Mouse (Mus musculus) embryonic facial prominence, embryonic 10.5 days (tissue): ENCODE data around the gene Atxn1. TPM values are rescaled to one million over a fixed set of nuclear protein-coding genes. Genes with fewer than 3 reads are reported as not detected.

Experiments used
- DNase-seq: peaks from one replicate; pipeline ENCODE4 v3.0.0-alpha.2; 2017; ENCODE audit warnings: low spot score
- H3K27ac ChIP-seq: fragments of 300-500 bp; sonication (generic); replicated peaks from 2 replicates; pipeline ENCODE4 v1.5.1; 2016; ENCODE audit warnings: mild to moderate bottlenecking
- H3K27me3 ChIP-seq: fragments of 300-500 bp; sonication (generic); replicated peaks from 2 replicates; pipeline ENCODE4 v1.6.1; 2016; ENCODE audit warnings: low read depth, mild to moderate bottlenecking; ENCODE audit not compliant: poor library complexity, severe bottlenecking
- H3K36me3 ChIP-seq: fragments of 300-500 bp; sonication (generic); replicated peaks from 2 replicates; pipeline ENCODE4 v1.6.1; 2016; ENCODE audit warnings: mild to moderate bottlenecking, moderate library complexity
- H3K4me1 ChIP-seq: fragments of 300-500 bp; sonication (generic); 2 replicates; pipeline ENCODE4 v1.6.1; 2016
- H3K4me3 ChIP-seq: fragments of 300-500 bp; sonication (generic); 2 replicates; pipeline ENCODE4 v1.5.1; 2016; ENCODE audit warnings: mild to moderate bottlenecking, moderate library complexity
- H3K9me3 ChIP-seq: fragments of 300-500 bp; sonication (generic); 2 replicates; pipeline ENCODE4 v1.6.1; 2016; ENCODE audit warnings: mild to moderate bottlenecking
- WGBS: fragments of 180-500 bp; shearing (Covaris S2); methylation state at CpG from one replicate; pipeline ENCODE4 v1.1.7; 2016; 5-methylcytosine and 5-hydroxymethylcytosine counted together
- polyA plus RNA-seq: library from polyadenylated mRNA; unstranded; fragments of >200 nt; fragmentation: Nextera tagmentation; extraction: Ambion mirVana; gene quantifications from 2 replicates; pipeline ENCODE4 v1.2.1, GENCODE M21; 2016

Atxn1 gene
- polyA plus RNA-seq, 1 experiment from 2014 or later: 1.1 TPM

DNA sequence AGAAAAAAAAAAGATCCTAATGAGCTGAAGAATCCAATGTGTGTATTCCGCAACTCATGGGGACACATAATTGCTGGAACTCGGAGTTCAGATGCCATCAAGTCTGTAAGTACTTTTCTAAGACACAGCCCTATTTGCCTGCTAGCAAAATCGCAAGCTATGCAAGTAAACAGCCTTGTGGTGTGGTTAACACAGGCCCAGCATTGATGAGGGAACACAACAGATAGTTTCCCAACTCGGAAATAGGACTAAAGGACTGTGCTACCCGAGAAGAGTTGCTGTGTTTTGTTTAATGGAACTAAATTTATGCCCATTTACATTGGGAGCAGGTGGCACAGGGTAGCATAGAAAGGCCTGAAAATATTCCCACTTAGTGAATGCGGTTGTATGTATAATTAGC, 214.2 kb downstream of the Atxn1 start:
- H3K27ac ChIP-seq: no peak overlapping the region
- DNase-seq: no peak
- WGBS: 78% methylated on average over 6 of the region's 6 CpGs

DNA sequence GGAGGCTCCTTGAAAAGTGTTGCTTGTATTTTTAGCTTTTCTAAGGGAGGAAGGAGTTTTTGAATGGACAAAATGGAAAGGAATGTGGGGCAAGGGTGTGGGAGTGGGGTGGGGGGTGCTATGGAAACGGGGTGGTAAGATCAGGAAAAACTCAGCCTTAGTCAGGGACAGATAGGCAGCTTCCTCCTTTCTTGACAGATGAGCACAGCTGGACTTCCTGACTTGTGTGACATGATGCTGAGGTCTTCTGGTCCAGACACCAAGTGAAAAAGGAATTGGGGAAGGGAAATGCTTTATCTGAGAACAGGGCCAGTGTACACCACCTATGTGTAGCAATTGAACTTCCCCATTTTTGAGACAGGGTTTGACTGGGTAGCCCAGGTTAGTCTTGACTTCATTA, 214.9 kb downstream of the Atxn1 start:
- H3K9me3 ChIP-seq: no peaks in the 10 kb centered on the region
- no peaks in the 10 kb centered on the region for H3K36me3 ChIP-seq
- 76% methylated on average over 1 of the region's 1 CpGs for WGBS
- H3K4me1 ChIP-seq: peaks cover 31% of the 10 kb centered on the region
- no peaks in the 10 kb centered on the region for H3K27me3 ChIP-seq
- H3K4me3 ChIP-seq: no peak overlapping the region
- H3K27ac ChIP-seq: peak overlapping the region; percentile 48
- DNase-seq: no peak

More for the DNA sequence above, 214.2 kb downstream of the Atxn1 start:
- no peaks in the 10 kb centered on the region for H3K27me3 ChIP-seq
- no peaks in the 10 kb centered on the region for H3K9me3 ChIP-seq
- no peak overlapping the region for H3K4me3 ChIP-seq
- H3K36me3 ChIP-seq: no peaks in the 10 kb centered on the region
- H3K4me1 ChIP-seq: peaks cover 31% of the 10 kb centered on the region

DNA sequence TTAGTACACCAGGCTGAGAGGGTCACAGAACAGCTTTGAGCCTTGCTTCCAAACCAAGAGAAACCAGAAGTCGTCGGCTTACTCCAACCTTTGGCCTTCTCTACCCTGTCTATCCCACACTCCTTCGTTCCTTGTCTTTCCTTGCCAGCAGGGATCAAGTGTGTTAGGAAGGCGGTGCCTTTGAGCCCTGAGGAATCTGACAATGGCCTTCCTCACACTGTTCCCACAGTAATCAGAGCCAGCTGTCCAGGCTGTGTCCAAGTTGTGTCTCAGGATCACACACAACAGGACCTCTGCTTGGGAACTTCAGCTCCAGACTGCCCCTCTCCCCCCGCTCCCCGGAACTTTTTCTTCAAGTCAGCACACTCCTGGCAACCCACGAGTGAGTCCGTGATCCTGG, 215.6 kb downstream of the Atxn1 start:
- no peaks in the 10 kb centered on the region for H3K9me3 ChIP-seq
- no peaks in the 10 kb centered on the region for H3K27me3 ChIP-seq
- H3K4me3 ChIP-seq: no peak overlapping the region
- 56% methylated on average over 8 of the region's 8 CpGs for WGBS
- DNase-seq: peak; percentile 50
- H3K36me3 ChIP-seq: no peaks in the 10 kb centered on the region
- peak overlapping the region; percentile 48 for H3K27ac ChIP-seq
- H3K4me1 ChIP-seq: peaks cover 26% of the 10 kb centered on the region

DNA sequence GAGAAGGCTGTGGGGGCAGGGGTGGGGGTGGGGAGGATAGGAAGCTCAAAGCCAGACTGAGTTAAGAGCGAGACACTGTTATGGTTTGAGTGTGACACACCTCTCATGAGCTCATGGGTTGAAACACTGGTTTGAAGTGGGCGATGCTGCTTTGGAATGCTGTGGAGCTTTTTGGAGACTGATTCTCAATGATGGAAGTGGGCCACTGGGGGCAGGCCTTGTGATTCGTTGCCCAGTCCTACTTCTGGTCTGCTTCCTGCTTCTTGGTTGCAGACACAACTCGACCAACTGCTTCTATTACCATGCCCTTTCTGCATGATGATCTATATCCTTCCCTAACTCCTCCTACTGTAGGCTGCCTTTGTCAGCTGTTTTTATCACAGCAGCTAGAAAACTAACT, 216.1 kb downstream of the Atxn1 start:
- H3K36me3 ChIP-seq: no peaks in the 10 kb centered on the region
- H3K27ac ChIP-seq: peak overlapping the region; percentile 40; the same call in 1 of the 2 replicates
- no peak for DNase-seq
- no peaks in the 10 kb centered on the region for H3K9me3 ChIP-seq
- H3K4me3 ChIP-seq: no peak overlapping the region
- WGBS: 76% methylated on average over 4 of the region's 4 CpGs
- H3K27me3 ChIP-seq: no peaks in the 10 kb centered on the region
- peaks cover 30% of the 10 kb centered on the region for H3K4me1 ChIP-seq

DNA sequence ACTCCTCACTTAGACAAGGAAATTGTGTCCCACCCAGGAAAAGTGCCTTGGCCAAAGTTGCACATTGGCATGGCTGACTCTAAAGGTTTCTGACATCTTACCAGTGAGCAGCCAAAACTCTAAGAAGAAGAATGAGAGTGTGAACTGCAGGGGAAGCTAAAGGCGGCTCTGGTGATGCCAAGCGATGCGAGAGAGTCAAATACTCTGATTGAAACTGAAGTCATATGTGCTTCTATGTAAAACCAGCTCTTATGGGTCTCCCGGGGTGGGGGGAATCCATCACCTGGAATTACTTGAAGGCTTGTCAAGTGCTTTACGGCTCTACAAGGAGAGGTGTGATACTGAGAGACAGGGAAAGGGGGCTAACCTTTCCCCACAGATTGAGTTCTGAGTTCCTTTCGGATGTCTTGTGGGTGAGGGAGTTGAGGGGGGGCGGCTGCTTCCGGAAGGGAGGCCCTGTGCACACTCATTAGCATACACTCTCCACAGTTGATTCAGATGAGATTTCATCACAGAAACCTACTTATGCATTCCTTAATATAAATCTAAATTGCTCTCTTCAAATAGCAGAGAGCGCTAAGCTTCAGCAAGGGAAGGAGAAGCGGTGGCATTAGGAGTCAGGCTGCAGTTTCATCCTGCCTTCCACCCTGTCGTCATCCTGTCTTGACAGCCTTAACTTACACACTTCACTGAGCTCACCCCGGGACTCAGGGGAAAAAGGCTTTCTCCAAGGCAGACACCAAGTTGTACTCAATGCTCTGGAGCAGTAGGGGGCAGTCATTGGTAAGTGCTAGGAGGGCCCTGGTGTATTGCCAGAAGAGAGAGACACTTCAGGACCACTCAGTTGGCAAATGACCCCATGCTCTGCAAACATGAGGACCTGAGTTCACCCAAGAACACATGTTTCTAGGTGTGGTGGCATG, 218.7 kb downstream of the Atxn1 start:
- DNase-seq: no peak
- H3K27me3 ChIP-seq: no peaks in the 10 kb centered on the region
- 68% methylated on average over 12 of the region's 12 CpGs for WGBS
- no peaks in the 10 kb centered on the region for H3K9me3 ChIP-seq
- H3K36me3 ChIP-seq: no peaks in the 10 kb centered on the region
- H3K4me3 ChIP-seq: no peak overlapping the region
- H3K27ac ChIP-seq: no peak overlapping the region
- H3K4me1 ChIP-seq: peaks cover 38% of the 10 kb centered on the region

DNA sequence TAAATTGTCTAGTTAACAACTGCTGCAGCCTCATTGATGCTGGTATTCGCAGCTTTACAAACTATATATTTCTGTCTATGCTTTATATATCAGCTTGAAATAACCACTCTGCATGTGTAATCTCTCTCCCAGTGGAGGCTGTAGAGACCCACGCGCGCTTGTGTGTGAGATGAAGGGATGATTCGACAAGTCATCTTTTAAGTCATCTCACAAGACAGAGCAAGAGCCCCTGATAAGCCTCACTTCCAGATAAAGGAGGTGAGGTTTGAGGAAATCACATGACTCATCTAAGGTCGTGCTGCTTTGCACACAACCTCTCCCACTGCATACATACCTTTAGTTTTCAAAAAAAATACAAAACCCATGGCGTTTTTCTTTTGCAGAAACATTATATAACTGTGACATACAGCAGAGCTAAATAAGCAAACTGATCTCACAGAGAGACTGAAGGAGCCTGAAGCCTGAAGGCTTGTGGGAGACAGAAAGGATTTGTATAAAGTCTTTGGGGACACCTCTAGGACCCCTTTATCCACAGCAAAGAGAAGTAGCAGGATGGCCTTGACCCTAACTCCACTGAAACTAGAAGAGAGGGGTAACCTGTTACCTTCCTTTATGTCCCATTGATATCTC, 219.9 kb downstream of the Atxn1 start:
- Histone ChIP-seq H3K36me3 (no peaks in the 10 kb centered on the region), H3K9me3 (no peaks in the 10 kb centered on the region), H3K27ac (no peak overlapping the region), H3K27me3 (no peaks in the 10 kb centered on the region), H3K4me1 (peaks cover 34% of the 10 kb centered on the region), H3K4me3 (no peak overlapping the region)
- DNase-seq: no peak
- WGBS: 87% methylated on average over 7 of the region's 7 CpGs

DNA sequence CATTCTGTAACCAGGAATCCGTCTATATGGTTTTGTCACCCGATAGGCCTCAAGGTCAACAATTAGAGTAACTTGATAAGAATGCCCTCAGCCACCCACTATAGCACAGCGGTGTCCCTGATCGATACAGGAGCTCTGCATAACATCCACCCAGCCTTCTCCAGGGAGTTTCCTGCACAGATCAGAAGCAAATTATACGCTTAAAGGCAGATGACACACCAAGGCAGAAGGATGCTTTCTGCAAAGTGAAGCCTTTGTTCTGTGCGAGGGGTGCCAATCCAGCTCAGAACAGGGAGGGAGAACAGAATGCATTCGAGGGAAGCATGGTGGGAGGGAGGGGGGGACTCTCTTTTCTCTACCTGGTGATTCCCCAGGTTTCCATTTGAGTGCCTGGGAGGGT, 221.0 kb downstream of the Atxn1 start:
- no peak for DNase-seq
- H3K36me3 ChIP-seq: no peaks in the 10 kb centered on the region
- H3K4me3 ChIP-seq: no peak overlapping the region
- no peaks in the 10 kb centered on the region for H3K27me3 ChIP-seq
- 31% methylated on average over 7 of the region's 7 CpGs for WGBS
- H3K9me3 ChIP-seq: no peaks in the 10 kb centered on the region
- no peak overlapping the region for H3K27ac ChIP-seq
- H3K4me1 ChIP-seq: peaks cover 23% of the 10 kb centered on the region

DNA sequence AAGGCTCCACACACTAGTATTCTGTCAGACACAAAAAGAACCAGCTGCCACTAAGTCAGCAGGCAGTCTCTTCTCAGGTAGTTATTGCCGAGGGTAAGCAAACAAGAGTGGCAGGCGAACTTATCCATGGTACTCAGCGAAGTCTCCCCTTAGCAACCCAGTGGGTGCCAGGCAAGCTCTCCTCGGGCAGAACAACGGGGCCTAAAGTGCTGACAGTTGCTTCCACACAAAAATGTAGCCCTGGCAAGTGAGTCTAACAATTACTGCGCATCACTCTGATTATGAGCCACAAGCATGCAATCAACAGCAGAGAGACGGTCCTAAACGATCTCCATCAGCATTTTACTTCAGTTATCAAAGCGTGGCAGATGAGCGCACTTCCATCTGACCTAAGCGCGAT, 224.4 kb downstream of the Atxn1 start:
- Histone ChIP-seq H3K36me3 (no peaks in the 10 kb centered on the region), H3K9me3 (no peaks in the 10 kb centered on the region), H3K27me3 (no peaks in the 10 kb centered on the region), H3K27ac (no peak overlapping the region), H3K4me1 (peaks cover 12% of the 10 kb centered on the region), H3K4me3 (no peak overlapping the region)
- no peak for DNase-seq
- 86% methylated on average over 12 of the region's 12 CpGs for WGBS

DNA sequence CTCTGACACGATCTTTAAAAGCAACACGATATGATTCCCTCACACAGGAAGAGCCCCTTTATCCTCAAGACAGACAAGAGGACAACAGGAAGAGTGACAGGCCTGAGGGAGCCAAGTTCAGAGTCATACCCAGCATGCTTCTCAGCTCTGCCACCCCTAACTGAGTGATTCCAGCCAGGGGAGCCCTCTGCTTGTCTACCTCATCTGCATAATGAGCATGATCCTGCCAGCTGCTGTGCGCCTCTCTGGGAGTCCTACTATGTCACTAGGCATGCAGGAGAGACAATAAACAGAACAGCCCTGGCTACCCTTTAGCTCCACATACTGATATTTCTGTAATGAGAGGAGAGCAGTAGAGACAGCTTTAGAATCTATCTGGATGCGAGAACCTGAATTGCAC, 228.6 kb downstream of the Atxn1 start:
- Histone ChIP-seq H3K4me3 (no peak overlapping the region), H3K36me3 (no peaks in the 10 kb centered on the region), H3K27me3 (no peaks in the 10 kb centered on the region), H3K27ac (no peak overlapping the region), H3K4me1 (no peaks in the 10 kb centered on the region), H3K9me3 (no peaks in the 10 kb centered on the region)
- DNase-seq: no peak
- WGBS: 79% methylated on average over 4 of the region's 4 CpGs

DNA sequence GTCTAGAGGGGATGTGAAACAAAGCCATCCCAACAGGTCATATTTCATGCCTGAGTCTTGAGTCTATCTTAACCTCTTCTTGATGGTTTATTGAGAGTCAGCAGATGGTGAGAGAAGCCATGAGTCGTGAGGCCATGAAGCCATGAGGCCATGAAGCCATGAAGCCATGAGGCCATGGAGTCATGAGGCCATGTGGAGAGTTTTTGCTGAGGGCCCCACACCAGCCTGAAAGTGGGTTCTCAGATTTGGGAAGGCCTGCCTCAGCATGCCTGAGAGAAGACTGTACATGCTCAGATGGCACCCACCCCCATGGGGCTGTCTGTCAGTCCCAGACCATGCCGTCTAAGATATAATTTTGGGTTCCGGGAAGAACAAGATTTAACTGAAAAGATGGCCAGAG, 229.0 kb downstream of the Atxn1 start:
- H3K4me3 ChIP-seq: no peak overlapping the region
- no peak overlapping the region for H3K27ac ChIP-seq
- 91% methylated on average over 3 of the region's 3 CpGs for WGBS
- no peak for DNase-seq
- no peaks in the 10 kb centered on the region for H3K36me3 ChIP-seq
- no peaks in the 10 kb centered on the region for H3K4me1 ChIP-seq
- H3K27me3 ChIP-seq: no peaks in the 10 kb centered on the region
- H3K9me3 ChIP-seq: no peaks in the 10 kb centered on the region

DNA sequence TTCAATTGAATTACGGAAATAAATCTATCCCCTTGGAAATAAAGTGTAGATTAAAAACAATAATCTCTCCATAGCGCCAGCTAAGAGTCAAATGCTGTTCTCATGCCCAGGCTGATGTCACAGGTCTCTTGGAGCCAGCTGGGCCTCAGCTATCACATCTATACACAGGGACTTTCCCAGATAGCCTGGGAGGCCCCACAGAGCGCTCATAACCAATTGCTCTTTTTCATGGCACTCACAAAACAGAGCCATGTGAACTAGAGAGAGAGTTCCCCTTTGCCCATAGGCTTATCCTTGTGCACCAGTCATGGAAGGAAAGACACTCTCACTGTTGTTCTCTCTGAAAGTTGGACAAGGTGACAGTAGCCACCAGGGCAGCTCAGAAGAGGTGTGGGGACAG, 230.3 kb downstream of the Atxn1 start:
- 91% methylated on average over 3 of the region's 3 CpGs for whole genome bisulfite sequencing
- DNase-seq: no peak
- Histone ChIP-seq H3K27me3 (no peaks in the 10 kb centered on the region), H3K27ac (no peak overlapping the region), H3K9me3 (no peaks in the 10 kb centered on the region), H3K4me3 (no peak overlapping the region), H3K4me1 (no peaks in the 10 kb centered on the region), H3K36me3 (no peaks in the 10 kb centered on the region)

DNA sequence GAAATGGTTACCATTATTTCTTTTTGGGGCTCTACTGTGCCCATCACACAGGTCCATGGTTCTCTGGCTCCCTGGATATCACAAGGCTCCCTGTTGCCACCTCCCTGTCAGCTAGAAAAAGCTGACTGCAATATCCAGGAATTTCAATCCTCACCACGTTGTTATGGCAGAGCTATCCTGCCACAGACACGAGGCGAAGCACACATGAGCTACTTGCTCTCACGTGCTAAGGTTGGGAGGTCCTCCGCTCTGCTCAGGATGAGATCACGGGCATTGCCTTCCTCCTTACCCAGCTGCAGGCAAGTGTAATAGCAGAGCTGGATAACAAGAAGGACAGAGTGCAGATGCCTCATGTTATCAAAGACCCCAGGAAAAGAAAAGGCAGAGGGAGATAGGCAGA, 232.2 kb downstream of the Atxn1 start:
- H3K36me3 ChIP-seq: no peaks in the 10 kb centered on the region
- H3K27ac ChIP-seq: no peak overlapping the region
- no peaks in the 10 kb centered on the region for H3K27me3 ChIP-seq
- H3K4me3 ChIP-seq: no peak overlapping the region
- H3K4me1 ChIP-seq: no peaks in the 10 kb centered on the region
- WGBS: 85% methylated on average over 6 of the region's 6 CpGs
- DNase-seq: no peak
- no peaks in the 10 kb centered on the region for H3K9me3 ChIP-seq

DNA sequence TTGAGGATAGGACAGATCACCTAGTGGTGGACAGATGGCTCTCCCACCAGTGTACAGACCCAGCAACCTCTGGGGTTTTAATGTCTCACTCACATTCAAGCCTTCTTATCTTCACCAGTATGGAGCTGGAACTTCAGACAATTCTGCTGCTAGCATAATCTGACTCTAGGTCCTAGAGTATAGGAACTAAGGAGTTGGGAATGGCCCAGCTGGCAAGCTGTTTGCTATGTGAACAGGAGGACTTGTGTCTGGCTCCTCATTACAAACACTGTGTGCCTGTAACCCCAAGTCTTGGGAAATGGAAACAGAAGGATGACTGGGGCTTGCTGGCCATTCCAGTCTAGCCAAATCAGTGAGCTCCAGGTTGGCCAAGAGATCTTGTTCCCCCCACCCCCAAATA, 237.9 kb downstream of the Atxn1 start:
- no peaks in the 10 kb centered on the region for H3K9me3 ChIP-seq
- H3K4me1 ChIP-seq: peaks cover 26% of the 10 kb centered on the region
- H3K4me3 ChIP-seq: no peak overlapping the region
- H3K36me3 ChIP-seq: no peaks in the 10 kb centered on the region
- DNase-seq: no peak
- no peak overlapping the region for H3K27ac ChIP-seq
- H3K27me3 ChIP-seq: no peaks in the 10 kb centered on the region
